Mouse (Mus musculus) thymus, adult 2 months (tissue): ENCODE measurements around the gene Pde8a.

Experiments used
- CTCF ChIP-seq: fragments of 200-500 bp; IDR thresholded peaks from 2 replicates; pipeline ENCODE4 v1.5.1; 2012; ENCODE audit warnings: mild to moderate bottlenecking, control low read depth, low read length, moderate library complexity, borderline replicate concordance; ENCODE audit not compliant: control insufficient read depth, poor library complexity, insufficient read depth; ENCODE audit errors: extremely low read depth
- POLR2A ChIP-seq: fragments of 200-500 bp; IDR thresholded peaks from 2 replicates; pipeline ENCODE4 v1.6.1; 2012; ENCODE audit warnings: mild to moderate bottlenecking, low read length, control low read depth, moderate library complexity; ENCODE audit not compliant: control insufficient read depth, poor library complexity, insufficient read depth; ENCODE audit errors: extremely low read depth

DNA sequence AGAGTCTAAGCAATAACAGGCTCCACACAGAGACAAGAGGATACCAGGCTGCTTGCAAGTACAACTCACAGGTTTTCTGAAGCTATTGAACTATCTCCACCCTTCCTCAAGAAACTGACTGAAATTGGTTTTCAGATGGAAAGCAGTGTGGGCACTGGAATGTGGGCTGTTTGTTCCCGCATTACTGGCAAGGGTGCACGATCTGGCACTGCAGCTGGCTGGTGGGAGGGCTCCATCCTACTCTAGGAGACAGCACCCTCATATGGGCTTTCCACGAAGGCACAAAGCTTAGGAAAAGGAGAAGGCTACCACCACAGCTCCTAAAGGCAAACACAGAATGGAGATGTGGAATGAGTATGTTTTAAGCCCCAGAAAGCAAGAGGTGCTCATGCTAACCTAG is 156.3 kb downstream of the Pde8a start:
- TF ChIP-seq CTCF (no peak), POLR2A (no peak)
